Mouse (Mus musculus) neutrophil, adult 59 days (primary cell): ENCODE results near the gene Tbrg1. TPM values are rescaled to one million over a fixed set of nuclear protein-coding genes. Genes with fewer than 3 reads are reported as not detected.

Source experiments
- total RNA-seq, 2 experiments: library from RNA; stranded (reverse); gene quantifications; 1 replicate in 1 of 2; 2 replicates in 1 of 2; pipeline ENCODE4 v1.2.4; 2023

The Tbrg1 gene
- total RNA-seq: 10 to 100 TPM; 38.1 to 45.5 TPM

GRCm38 (mm10) chr9:37656931-37657481 lies at the start of gene Tbrg1:
TSS of gene Tbrg1 (minus strand) at chr9:37657312.

DNA sequence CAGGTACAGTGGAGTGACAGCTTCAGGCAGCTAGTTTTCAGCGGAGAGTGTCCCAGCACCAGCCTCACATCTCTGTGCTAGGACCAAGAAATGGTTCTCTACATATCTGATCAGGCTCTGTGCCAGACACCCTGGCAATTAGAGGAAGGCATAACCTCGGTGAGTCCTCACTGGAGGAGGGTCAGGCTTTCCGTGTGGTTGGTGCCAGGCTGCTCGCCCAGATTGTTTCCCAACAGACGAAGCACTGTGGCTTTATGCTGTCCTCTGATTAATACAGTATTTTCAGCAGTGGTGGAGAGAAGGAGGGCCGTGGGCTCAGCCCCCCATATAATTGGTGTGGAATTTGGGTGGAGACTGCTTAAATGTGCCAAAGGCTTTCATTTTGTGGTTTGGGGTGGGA lies 12.0 kb upstream of the Tbrg1 start, which contains the start of gene Panx3:
TSS of gene Panx3 (minus strand) at position 121 of the 400 bp plus-strand sequence.

DNA sequence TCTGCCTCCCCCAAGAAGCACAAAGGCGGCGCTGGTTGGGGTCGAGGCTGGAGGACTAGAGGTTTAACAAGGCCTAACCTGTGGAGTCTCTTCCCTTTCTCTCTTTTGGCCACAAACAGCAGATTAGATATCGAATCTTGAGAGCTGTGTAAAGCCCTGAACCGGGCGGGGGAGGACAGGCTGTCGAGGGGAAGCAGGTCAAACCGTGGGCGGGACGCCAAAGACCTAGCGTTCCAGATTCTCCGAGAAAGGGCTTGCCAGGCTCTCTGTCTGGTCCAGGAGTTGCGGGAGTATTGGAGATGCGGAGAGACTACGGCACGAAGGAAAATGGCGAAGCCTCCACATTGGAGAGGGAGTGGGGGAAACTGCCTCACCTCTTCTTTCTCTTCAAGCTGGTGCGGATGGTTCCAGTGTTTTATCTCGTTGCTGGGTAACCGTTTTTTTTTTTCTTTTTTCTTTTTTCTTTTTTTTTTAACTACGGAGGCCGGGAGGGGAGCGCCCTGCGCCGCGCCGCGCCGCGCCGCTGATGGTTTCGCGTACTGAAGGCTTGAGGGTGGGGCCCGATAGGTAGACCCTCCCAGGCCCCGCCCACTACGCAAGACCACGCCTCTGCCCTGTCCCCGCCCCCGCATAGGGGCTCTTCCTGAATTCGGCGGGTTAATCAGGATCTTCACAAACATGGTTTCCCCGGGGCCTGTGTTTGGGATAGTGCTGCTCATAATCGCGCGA lies 43.8 kb downstream of the Tbrg1 start, which contains the start of gene Spa17:
TSS of gene Spa17 (minus strand) at position 541 of the 729 bp plus-strand sequence.

Other genes starting within 250 kb of the Tbrg1 start
- under 1 TPM in 1 of 2 experiments, not detected in 1; 0.16 TPM for gene Robo3, start 224.1 kb downstream of the Tbrg1 start, total RNA-seq
- gene Msantd2, start 168.0 kb downstream of the Tbrg1 start, total RNA-seq: 10 to 100 TPM; 10.8 to 12.0 TPM
- gene Esam, start 129.2 kb downstream of the Tbrg1 start, total RNA-seq: under 1 TPM; 0.40 to 0.64 TPM
- gene Vsig2, start 118.1 kb downstream of the Tbrg1 start, total RNA-seq: not detected
- gene Nrgn, start 104.4 kb downstream of the Tbrg1 start, total RNA-seq: 1 to 10 TPM in 1 of 2 experiments, under 1 TPM in 1; 0.95 to 1.7 TPM
- gene Siae, start 101.6 kb downstream of the Tbrg1 start, total RNA-seq: 1 to 10 TPM; 3.5 to 4.4 TPM
- not detected for gene Spa17, start 43.6 kb downstream of the Tbrg1 start, total RNA-seq
- not detected for gene Panx3, start 11.9 kb upstream of the Tbrg1 start, total RNA-seq
- not detected for gene Olfr160, start 58.9 kb upstream of the Tbrg1 start, total RNA-seq
- not detected for gene Olfr874, start 87.8 kb upstream of the Tbrg1 start, total RNA-seq
- not detected for gene Olfr875, start 114.5 kb upstream of the Tbrg1 start, total RNA-seq
- gene Olfr876, start 145.7 kb upstream of the Tbrg1 start, total RNA-seq: not detected
- not detected for gene Olfr877, start 197.0 kb upstream of the Tbrg1 start, total RNA-seq
- not detected for gene Olfr145, start 239.4 kb upstream of the Tbrg1 start, total RNA-seq